Mouse (Mus musculus) kidney, postnatal 25 days (tissue): ENCODE measurements around the gene Snx3.

ENCODE experiments used
- DNase-seq, 2 experiments: peaks; one replicate each; pipeline ENCODE4 v3.0.0; 2021; ENCODE audit warnings: mixed read lengths in 2 of 2

Snx3 gene

GRCm38 (mm10) chr10:42579475-42580130 is 77.8 kb downstream of the Snx3 start:
- no peak for DNase-seq

- no peak for DNase-seq
Observed at GRCm38 (mm10) chr10:42580131-42580950, 78.5 kb downstream of the Snx3 start.

- DNase-seq = no peak
Observed at GRCm38 (mm10) chr10:42580951-42581277, 79.1 kb downstream of the Snx3 start.

- DNase-seq = no peak
Observed at GRCm38 (mm10) chr10:42581694-42582565, 80.1 kb downstream of the Snx3 start.

- DNase-seq = no peak
Observed at GRCm38 (mm10) chr10:42582566-42583110, 80.8 kb downstream of the Snx3 start.

GRCm38 (mm10) chr10:42583157-42583872 is 81.5 kb downstream of the Snx3 start, which contains the start of the genes Nr2e1 and Ostm1:
TSS of gene Nr2e1 (minus strand) at chr10:42583632.
TSS of gene Ostm1 (plus strand) at chr10:42583822.
- DNase-seq = no peak

GRCm38 (mm10) chr10:42583902-42584435 is 82.1 kb downstream of the Snx3 start:
- DNase-seq = no peak

- no peak for DNase-seq
Observed at GRCm38 (mm10) chr10:42584436-42584983, 82.7 kb downstream of the Snx3 start.
